Mouse (Mus musculus): ENCODE measurements at regions not wholly inside any gene's neighbourhood (a gene's known extent, or its start where the extent isn't known, plus 50 kb on each side); places are given as distances from the start of the nearest gene placed in this dataset.

GRCm38 (mm10) chr5:125931502-125931901, 399.9 kb downstream of the Tmem132b start:
- Histone ChIP-seq H3K4me1 (ENCODE audit: control insufficient read depth in 1 of 2, insufficient read depth in 2 of 2) (no peaks in the 10 kb centered on the region), H3K79me2 (replicated peaks; ENCODE audit: control insufficient read depth, extremely low read depth, insufficient read depth, poor library complexity, severe bottlenecking) (no peaks in the 10 kb centered on the region), H3K27me3 (replicated peaks) (no peaks in the 10 kb centered on the region), H3K36me3 (replicated peaks in 1 of 2; ENCODE audit: control insufficient read depth in 1 of 2, insufficient read depth in 1 of 2, low read length in 1 of 2) (no peaks in the 10 kb centered on the region), H3K4me3 (replicated peaks in 1 of 3; ENCODE audit: low read depth in 2 of 3, low read length in 2 of 3, poor library complexity in 1 of 3) (no peak overlapping the region), H3K9ac (ENCODE audit: insufficient read depth, low read depth) (no peak overlapping the region), H3K27ac (ENCODE audit: insufficient read depth, low read depth) (no peak overlapping the region), H3K9me3 (replicated peaks; ENCODE audit: low read length) (peaks cover 71% of the 10 kb centered on the region), H3K4me2 (ENCODE audit: insufficient read depth, low read depth, poor library complexity, severe bottlenecking) (no peak overlapping the region)
- in situ Hi-C loops (cut with MboI; ENCODE audit: low pct_ligation_motif_present, low pct_unique_long_range_greater_than_20kb, low sequenced_read_pairs) (no loop called here), dilution Hi-C loops (cut with MboI; ENCODE audit: extremely low pct_ligation_motif_present, extremely low pct_unique_long_range_greater_than_20kb, low sequenced_read_pairs) (no loop called here)
- no peak for TF ChIP-seq GABPA (IDR thresholded peaks at IDR 0.05; ENCODE audit: insufficient replicate concordance, low read depth, low read length)
- TF ChIP-seq NELFE (IDR thresholded peaks at IDR 0.05; ENCODE audit: low read depth, low read length) = no peak
- no peak for TF ChIP-seq USF1 (IDR thresholded peaks at IDR 0.05; ENCODE audit: low read depth, low read length)
- no peak for TF ChIP-seq JUN (IDR thresholded peaks at IDR 0.05; ENCODE audit: insufficient read depth, low read depth, low read length)
- TF ChIP-seq ZNF384 (IDR thresholded peaks at IDR 0.05; ENCODE audit: low read depth, low read length) = no peak
- no peak for TF ChIP-seq CTCF (conservative IDR thresholded peaks at IDR 0.05 in 1 of 2, IDR thresholded peaks at IDR 0.05 in 1 of 2; ENCODE audit: low read depth in 2 of 2, low read length in 2 of 2)
- TF ChIP-seq TCF12 (IDR thresholded peaks at IDR 0.05; ENCODE audit: low read depth, low read length) = no peak
- no peak for TF ChIP-seq PAX5 (IDR thresholded peaks at IDR 0.05; ENCODE audit: low read length)
- no peak for TF ChIP-seq E2F4 (IDR thresholded peaks at IDR 0.05; ENCODE audit: insufficient replicate concordance, low read depth, low read length)
- TF ChIP-seq ELF1 (IDR thresholded peaks at IDR 0.05; ENCODE audit: low read depth, low read length) = no peak
- no peak for TF ChIP-seq EP300 (IDR thresholded peaks at IDR 0.05; ENCODE audit: low read length)
- no peak for DNase-seq (ENCODE audit: extremely low read depth)

- H3K9ac ChIP-seq (ENCODE audit: insufficient read depth, low read depth) = no peak overlapping the region
- no peak overlapping the region for H3K4me2 ChIP-seq (ENCODE audit: insufficient read depth, low read depth, poor library complexity, severe bottlenecking)
- in situ Hi-C loops (cut with MboI; ENCODE audit: low pct_ligation_motif_present, low pct_unique_long_range_greater_than_20kb, low sequenced_read_pairs) = no loop called here
- dilution Hi-C loops (cut with MboI; ENCODE audit: extremely low pct_ligation_motif_present, extremely low pct_unique_long_range_greater_than_20kb, low sequenced_read_pairs) = no loop called here
- no peaks in the 10 kb centered on the region for H3K27me3 ChIP-seq (replicated peaks)
- H3K79me2 ChIP-seq (replicated peaks; ENCODE audit: control insufficient read depth, extremely low read depth, insufficient read depth, poor library complexity, severe bottlenecking) = no peaks in the 10 kb centered on the region
- peaks cover 59% of the 10 kb centered on the region for H3K9me3 ChIP-seq (replicated peaks; ENCODE audit: low read length)
- TF ChIP-seq ZKSCAN1 (IDR thresholded peaks at IDR 0.05; ENCODE audit: borderline replicate concordance, low read depth, low read length) = no peak
- TF ChIP-seq MXI1 (IDR thresholded peaks at IDR 0.05; ENCODE audit: low read depth, low read length) = no peak
- TF ChIP-seq NELFE (IDR thresholded peaks at IDR 0.05; ENCODE audit: low read depth, low read length) = no peak
- TF ChIP-seq GABPA (IDR thresholded peaks at IDR 0.05; ENCODE audit: insufficient replicate concordance, low read depth, low read length) = no peak
- no peak for TF ChIP-seq IRF4 (IDR thresholded peaks at IDR 0.05; ENCODE audit: low read depth, low read length)
- no peak for TF ChIP-seq CHD2 (IDR thresholded peaks at IDR 0.05; ENCODE audit: low read length)
- TF ChIP-seq MAZ (IDR thresholded peaks at IDR 0.05; ENCODE audit: low read depth, low read length) = no peak
- TF ChIP-seq ZMIZ1 (IDR thresholded peaks at IDR 0.05; ENCODE audit: low read depth, low read length) = no peak
- TF ChIP-seq UBTF (IDR thresholded peaks at IDR 0.05; ENCODE audit: low read depth, low read length) = no peak
- no peak for TF ChIP-seq EP300 (IDR thresholded peaks at IDR 0.05; ENCODE audit: low read length)
- no peak for TF ChIP-seq RCOR1 (conservative IDR thresholded peaks at IDR 0.05; ENCODE audit: low read depth, low read length)
- TF ChIP-seq PAX5 (IDR thresholded peaks at IDR 0.05; ENCODE audit: low read length) = no peak
- no peak for TF ChIP-seq SIN3A (IDR thresholded peaks at IDR 0.05; ENCODE audit: low read length)
- TF ChIP-seq POLR2AphosphoS2 (IDR thresholded peaks at IDR 0.05; ENCODE audit: low read depth, low read length) = no peak
- no peak for TF ChIP-seq POLR2A (IDR thresholded peaks at IDR 0.05; ENCODE audit: low read depth, low read length)
- TF ChIP-seq MEF2A (IDR thresholded peaks at IDR 0.05; ENCODE audit: borderline replicate concordance, low read depth, low read length) = no peak
- no peak for TF ChIP-seq HCFC1 (IDR thresholded peaks at IDR 0.05; ENCODE audit: low read depth, low read length)
- H3K4me3 ChIP-seq (replicated peaks in 1 of 3; ENCODE audit: low read depth in 2 of 3, low read length in 2 of 3, poor library complexity in 1 of 3) = no peak overlapping the region
- no peaks in the 10 kb centered on the region for H3K4me1 ChIP-seq (ENCODE audit: control insufficient read depth in 1 of 2, insufficient read depth in 2 of 2)
- H3K27ac ChIP-seq (ENCODE audit: insufficient read depth, low read depth) = no peak overlapping the region
- no peaks in the 10 kb centered on the region for H3K36me3 ChIP-seq (replicated peaks in 1 of 2; ENCODE audit: control insufficient read depth in 1 of 2, insufficient read depth in 1 of 2, low read length in 1 of 2)
- DNase-seq (ENCODE audit: extremely low read depth) = no peak
Measured at GRCm38 (mm10) chr5:125939416-125939815, 407.8 kb downstream of the Tmem132b start.

All from CH12.LX (cell line).